Mouse (Mus musculus) embryonic facial prominence, embryonic 10.5 days (tissue): ENCODE data around the gene Cmtm1. TPM values are rescaled to one million over a fixed set of nuclear protein-coding genes. Genes with fewer than 3 reads are reported as not detected.
A peak's percentile ranks its signal among the peaks of the same experiment; 100 is the strongest.

Experiments
- DNase-seq: peaks from one replicate; pipeline ENCODE4 v3.0.0-alpha.2; 2017; ENCODE audit warnings: low spot score
- H3K27ac ChIP-seq: fragments of 300-500 bp; sonication (generic); replicated peaks from 2 replicates; pipeline ENCODE4 v1.5.1; 2016; ENCODE audit warnings: mild to moderate bottlenecking
- H3K27me3 ChIP-seq: fragments of 300-500 bp; sonication (generic); replicated peaks from 2 replicates; pipeline ENCODE4 v1.6.1; 2016; ENCODE audit warnings: low read depth, mild to moderate bottlenecking; ENCODE audit not compliant: poor library complexity, severe bottlenecking
- H3K36me3 ChIP-seq: fragments of 300-500 bp; sonication (generic); replicated peaks from 2 replicates; pipeline ENCODE4 v1.6.1; 2016; ENCODE audit warnings: mild to moderate bottlenecking, moderate library complexity
- H3K4me1 ChIP-seq: fragments of 300-500 bp; sonication (generic); 2 replicates; pipeline ENCODE4 v1.6.1; 2016
- H3K4me3 ChIP-seq: fragments of 300-500 bp; sonication (generic); 2 replicates; pipeline ENCODE4 v1.5.1; 2016; ENCODE audit warnings: mild to moderate bottlenecking, moderate library complexity
- H3K9me3 ChIP-seq: fragments of 300-500 bp; sonication (generic); 2 replicates; pipeline ENCODE4 v1.6.1; 2016; ENCODE audit warnings: mild to moderate bottlenecking
- WGBS: fragments of 180-500 bp; shearing (Covaris S2); methylation state at CpG from one replicate; pipeline ENCODE4 v1.1.7; 2016; 5-methylcytosine and 5-hydroxymethylcytosine counted together
- polyA plus RNA-seq: library from polyadenylated mRNA; unstranded; fragments of >200 nt; fragmentation: Nextera tagmentation; extraction: Ambion mirVana; gene quantifications from 2 replicates; pipeline ENCODE4 v1.2.1, GENCODE M21; 2016

Cmtm1 gene
- polyA plus RNA-seq, 1 experiment from 2014 or later, result not detected

GRCm38 (mm10) chr8:104249442-104249996 is 60.4 kb downstream of the Cmtm1 start:
- H3K9me3 ChIP-seq, result no peaks in the 10 kb centered on the region

GRCm38 (mm10) chr8:104248276-104248675 is 61.7 kb downstream of the Cmtm1 start, which contains the start of gene Tk2:
TSS of gene Tk2 (minus strand) at chr8:104248558.
- H3K4me1 ChIP-seq, result peaks cover 29% of the 10 kb centered on the region
- peak within 1 kb of the TSS; percentile 91 for H3K4me3 ChIP-seq
- DNase-seq, result peak; percentile 89
- WGBS, result under 1% methylated on average over 28 of the region's 28 CpGs
- H3K36me3 ChIP-seq, result peaks cover 14% of the 10 kb centered on the region
- peak within 1 kb of the TSS; percentile 86 for H3K27ac ChIP-seq
- H3K27me3 ChIP-seq, result no peaks in the 10 kb centered on the region
- no peaks in the 10 kb centered on the region for H3K9me3 ChIP-seq

More at GRCm38 (mm10) chr8:104249442-104249996, 60.4 kb downstream of the Cmtm1 start:
- H3K4me1 ChIP-seq, result peaks cover 29% of the 10 kb centered on the region
- H3K27ac ChIP-seq, result no peak overlapping the region
- H3K27me3 ChIP-seq, result no peaks in the 10 kb centered on the region
- H3K36me3 ChIP-seq, result peaks cover 5% of the 10 kb centered on the region; the same call in 1 of the 2 replicates
- H3K4me3 ChIP-seq, result no peak overlapping the region
- DNase-seq, result no peak
- 85% methylated on average over 7 of the region's 7 CpGs for WGBS

- DNase-seq, result no peak
- Histone ChIP-seq H3K27ac (peak overlapping the region; percentile 86), H3K36me3 (peaks cover 18% of the 10 kb centered on the region), H3K4me1 (peaks cover 29% of the 10 kb centered on the region), H3K4me3 (peak overlapping the region; percentile 91), H3K9me3 (no peaks in the 10 kb centered on the region), H3K27me3 (no peaks in the 10 kb centered on the region)
- 4% methylated on average over 11 of the region's 11 CpGs for WGBS
Measured at GRCm38 (mm10) chr8:104247908-104248275, 62.1 kb downstream of the Cmtm1 start.

- H3K27ac ChIP-seq, result no peak overlapping the region
- no peak for DNase-seq
- WGBS, result 72% methylated on average over 22 of the region's 22 CpGs
- no peaks in the 10 kb centered on the region for H3K9me3 ChIP-seq
- peaks cover 24% of the 10 kb centered on the region for H3K36me3 ChIP-seq
- H3K27me3 ChIP-seq, result no peaks in the 10 kb centered on the region
- H3K4me1 ChIP-seq, result peaks cover 29% of the 10 kb centered on the region
- peak overlapping the region; percentile 91 for H3K4me3 ChIP-seq
Measured at GRCm38 (mm10) chr8:104247054-104247907, 62.7 kb downstream of the Cmtm1 start.

- WGBS, result 81% methylated on average over 4 of the region's 4 CpGs
- Histone ChIP-seq H3K27me3 (no peaks in the 10 kb centered on the region), H3K9me3 (no peaks in the 10 kb centered on the region), H3K27ac (no peak overlapping the region), H3K4me3 (no peak overlapping the region), H3K4me1 (peaks cover 22% of the 10 kb centered on the region), H3K36me3 (peaks cover 31% of the 10 kb centered on the region)
- no peak for DNase-seq
Measured at GRCm38 (mm10) chr8:104246621-104247020, 63.3 kb downstream of the Cmtm1 start.

Other genes starting within 250 kb of the Cmtm1 start
- 15.4 and 15.6 TPM in 2 replicates for gene Cdh5, start 208.5 kb downstream of the Cmtm1 start, polyA plus RNA-seq
- 0.20 TPM in 2 replicates for gene Bean1, start 139.7 kb downstream of the Cmtm1 start, polyA plus RNA-seq
- gene Tk2, start 61.6 kb downstream of the Cmtm1 start, polyA plus RNA-seq, result 20.2 and 21.6 TPM in 2 replicates
- gene Cklf, start 59.3 kb downstream of the Cmtm1 start, polyA plus RNA-seq, result 39.8 and 41.4 TPM in 2 replicates
- gene Cmtm2a, start 17.0 kb downstream of the Cmtm1 start, polyA plus RNA-seq, result not detected in 2 replicates
- gene Gm45711, start 64 bp downstream of the Cmtm1 start, polyA plus RNA-seq, result not detected in 2 replicates
- gene Gm11020, start 11.4 kb upstream of the Cmtm1 start, polyA plus RNA-seq, result not detected in 2 replicates
- gene Cmtm2b, start 12.1 kb upstream of the Cmtm1 start, polyA plus RNA-seq, result not detected in 2 replicates
- 93.4 and 105 TPM in 2 replicates for gene Cmtm3, start 29.3 kb upstream of the Cmtm1 start, polyA plus RNA-seq
- gene Cmtm4, start 85.7 kb upstream of the Cmtm1 start, polyA plus RNA-seq, result 2.2 and 2.4 TPM in 2 replicates
- 69.3 and 74.4 TPM in 2 replicates for gene Dync1li2, start 132.9 kb upstream of the Cmtm1 start, polyA plus RNA-seq
- gene Terb1, start 199.8 kb upstream of the Cmtm1 start, polyA plus RNA-seq, result 0.19 and 0.26 TPM in 2 replicates
- 124 and 137 TPM in 2 replicates for gene Nae1, start 224.5 kb upstream of the Cmtm1 start, polyA plus RNA-seq
- 0.75 and 1.00 TPM in 2 replicates for gene Car7, start 224.5 kb upstream of the Cmtm1 start, polyA plus RNA-seq